Mouse (Mus musculus) bone marrow, adult 2 months (tissue): ENCODE results near the gene Sdccag8. TPM values are rescaled to one million over a fixed set of nuclear protein-coding genes. Genes with fewer than 3 reads are reported as not detected.

Source experiments
- H3K27ac ChIP-seq: fragments of 200-500 bp; 2 replicates; pipeline ENCODE4 v1.5.1; 2012; ENCODE audit warnings: low read depth, mild to moderate bottlenecking, control low read depth, inconsistent platforms, low read length; ENCODE audit not compliant: control insufficient read depth, poor library complexity, insufficient read depth
- H3K4me1 ChIP-seq: fragments of 200-500 bp; 2 replicates; pipeline ENCODE4 v1.6.1; 2011; ENCODE audit warnings: low read length; ENCODE audit not compliant: control insufficient read depth, insufficient read depth
- H3K4me3 ChIP-seq: fragments of 200-500 bp; replicated peaks from 2 replicates; pipeline ENCODE3; 2011; ENCODE audit warnings: mild to moderate bottlenecking, low read depth, low read length, control low read depth; ENCODE audit not compliant: control insufficient read depth
- CTCF ChIP-seq: fragments of 200-500 bp; IDR thresholded peaks from 2 replicates; pipeline ENCODE4 v1.5.1; 2011; ENCODE audit warnings: low read length, control low read depth; ENCODE audit not compliant: control insufficient read depth, insufficient read depth
- POLR2A ChIP-seq: fragments of 200-500 bp; IDR thresholded peaks from 2 replicates; pipeline ENCODE4 v1.6.1; 2011; ENCODE audit warnings: low read depth, mild to moderate bottlenecking, control low read depth, low read length, borderline replicate concordance; ENCODE audit not compliant: control insufficient read depth
- WGBS: fragments of 180-500 bp; shearing (Covaris S2); methylation state at CpG from one replicate; pipeline ENCODE4 v1.1.7; 2018; 5-methylcytosine and 5-hydroxymethylcytosine counted together
- polyA plus RNA-seq: library from polyadenylated mRNA; stranded (reverse); fragments of >200 nt; gene quantifications from 2 replicates; pipeline ENCODE4 v1.2.4, GENCODE M21; 2011; ENCODE audit warnings: low replicate concordance; ENCODE audit not compliant: missing spikeins, insufficient read depth, insufficient read length

The Sdccag8 gene
- polyA plus RNA-seq, 1 experiment: 9.2 TPM

DNA sequence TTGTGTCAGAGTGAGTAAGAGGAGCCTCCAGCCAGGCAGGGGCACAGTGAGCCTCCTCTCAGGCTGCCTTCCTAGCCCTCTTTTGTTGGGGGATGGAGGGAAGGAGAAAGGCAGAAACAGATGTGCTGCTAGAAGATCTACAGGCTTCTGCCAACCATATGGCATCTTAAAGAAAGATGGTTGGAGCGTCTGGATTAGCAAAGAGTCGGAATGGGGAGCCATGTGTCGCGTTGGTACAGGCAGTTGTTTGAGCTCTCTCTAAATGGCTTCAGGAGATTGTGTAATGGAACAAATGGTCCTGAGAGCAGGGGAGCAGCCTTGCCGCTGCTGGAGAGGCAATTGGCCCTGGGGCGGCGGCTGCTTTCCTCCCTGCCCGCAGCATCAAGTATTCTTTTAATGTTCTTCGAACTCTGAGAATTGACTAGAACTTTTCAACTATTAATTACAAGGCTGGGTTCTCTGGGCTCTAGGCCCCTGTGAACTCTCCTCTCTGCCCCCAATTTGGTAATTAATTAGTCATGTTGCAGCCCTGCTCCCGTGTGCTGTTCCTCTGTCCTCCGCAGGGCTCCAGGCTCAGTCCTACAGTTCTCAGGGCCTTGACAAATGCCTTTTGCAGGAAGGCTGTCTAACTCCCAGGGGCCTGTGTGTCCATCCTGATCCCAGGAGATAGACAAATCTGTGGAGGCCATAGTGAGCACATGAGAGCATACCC lies 180.4 kb downstream of the Sdccag8 start:
- TF ChIP-seq POLR2A: no peak
- no peak for TF ChIP-seq CTCF
- Histone ChIP-seq H3K4me3 (no peak overlapping the region), H3K27ac (peak overlapping the region; percentile 10; the same call in 1 of the 2 replicates), H3K4me1 (peaks cover 13% of the 10 kb centered on the region)
- 57% methylated on average over 11 of the region's 11 CpGs for WGBS

DNA sequence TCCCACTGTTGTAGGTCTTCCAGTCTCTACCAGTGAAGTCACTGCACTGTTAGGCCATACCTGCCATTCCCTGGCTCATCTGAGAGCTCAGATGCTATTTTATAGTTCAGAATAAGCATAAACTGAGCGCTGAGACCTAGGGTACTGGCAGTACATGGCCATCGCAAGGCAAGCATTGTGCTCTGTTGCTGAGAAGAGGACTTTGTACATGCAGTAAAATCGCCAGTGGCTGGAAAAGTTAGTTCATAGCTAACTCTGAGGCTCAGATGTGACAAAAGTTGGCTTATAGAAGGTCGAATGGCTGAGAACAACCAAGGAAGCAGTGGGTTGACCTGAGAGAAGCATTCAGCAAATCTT lies 180.9 kb downstream of the Sdccag8 start:
- WGBS: 78% methylated on average over 4 of the region's 4 CpGs
- TF ChIP-seq CTCF: no peak
- no peak for TF ChIP-seq POLR2A
- no peak overlapping the region for H3K27ac ChIP-seq
- no peak overlapping the region for H3K4me3 ChIP-seq
- peaks cover 13% of the 10 kb centered on the region for H3K4me1 ChIP-seq

DNA sequence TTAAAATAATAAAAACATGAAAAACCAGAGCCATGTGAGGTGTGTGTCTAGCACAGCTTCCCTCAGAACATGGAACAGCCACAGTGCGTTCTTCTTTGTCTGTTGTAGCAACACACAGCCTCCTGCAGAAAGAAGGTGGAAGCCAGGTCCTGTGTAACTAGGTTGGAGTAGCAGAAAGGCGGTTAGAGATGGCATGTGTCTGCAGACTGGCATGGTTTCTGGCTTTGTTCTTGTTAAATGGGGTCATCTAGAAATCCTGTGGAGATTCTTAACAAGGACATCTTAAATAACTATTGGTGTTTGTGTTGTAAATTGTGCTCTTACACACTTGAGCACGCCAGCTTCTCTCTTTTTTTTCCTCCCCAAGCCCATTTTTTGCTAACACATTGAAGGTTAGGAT lies 181.7 kb downstream of the Sdccag8 start:
- Histone ChIP-seq H3K4me1 (peaks cover 13% of the 10 kb centered on the region), H3K27ac (no peak overlapping the region), H3K4me3 (no peak overlapping the region)
- TF ChIP-seq CTCF (no peak), POLR2A (no peak)
- 49% methylated on average over 3 of the region's 3 CpGs for WGBS

DNA sequence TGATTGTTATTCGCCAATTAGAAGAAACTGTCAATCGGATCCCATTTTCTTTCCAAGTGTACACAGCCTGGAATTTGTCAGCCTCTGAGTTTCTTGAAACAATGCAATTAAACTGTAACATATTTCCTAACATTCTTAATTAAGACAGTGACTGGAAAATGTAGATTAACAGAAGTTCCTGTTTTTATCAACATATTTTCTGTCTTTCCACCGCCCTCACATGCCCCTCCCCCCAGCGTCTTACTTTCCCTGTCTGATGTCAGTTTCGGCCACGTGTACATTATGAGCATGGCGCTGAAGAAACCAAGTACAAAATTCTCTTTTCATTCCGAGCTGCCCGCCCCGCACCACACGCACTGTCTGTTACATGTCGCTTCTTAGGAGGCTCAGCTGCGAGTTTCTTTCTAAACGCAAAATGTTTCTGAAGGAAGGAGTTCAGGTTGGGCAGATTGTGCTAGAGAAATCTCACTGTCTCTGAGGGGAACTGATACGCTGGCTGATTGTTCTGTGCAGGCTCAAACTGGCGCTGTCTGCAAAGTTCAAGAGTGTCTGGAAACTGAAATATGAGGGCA lies 182.3 kb downstream of the Sdccag8 start:
- Histone ChIP-seq H3K27ac (peak overlapping the region; percentile 43), H3K4me3 (peak overlapping the region; percentile 4), H3K4me1 (peaks cover 13% of the 10 kb centered on the region)
- TF ChIP-seq POLR2A: no peak
- 11% methylated on average over 16 of the region's 16 CpGs for WGBS

DNA sequence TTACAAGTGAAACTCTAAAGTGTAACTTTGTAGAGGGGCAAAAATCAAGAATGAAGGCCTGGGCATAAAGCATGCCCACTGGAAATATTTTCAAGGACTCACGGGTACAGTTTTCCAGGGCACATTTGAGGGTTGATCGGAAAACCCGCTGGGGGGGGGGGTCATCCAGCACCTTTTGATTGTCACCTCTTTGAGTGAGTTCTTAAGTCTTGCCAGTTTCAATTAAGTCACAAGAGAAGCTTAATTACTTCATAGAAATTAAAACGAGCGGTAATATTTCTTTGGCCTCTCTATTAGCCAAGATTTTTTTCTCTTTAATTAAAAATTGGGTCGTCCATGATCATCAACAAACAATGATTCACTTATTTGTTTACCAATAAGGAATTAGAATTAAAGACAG lies 182.8 kb downstream of the Sdccag8 start:
- TF ChIP-seq POLR2A: no peak
- whole genome bisulfite sequencing: 81% methylated on average over 6 of the region's 6 CpGs
- peaks cover 13% of the 10 kb centered on the region for H3K4me1 ChIP-seq
- H3K4me3 ChIP-seq: no peak overlapping the region
- H3K27ac ChIP-seq: peak overlapping the region; percentile 43

GRCm38 (mm10) chr1:176997711-176998689 lies 183.5 kb downstream of the Sdccag8 start:
- no peak overlapping the region for H3K27ac ChIP-seq
- H3K4me1 ChIP-seq: peaks cover 13% of the 10 kb centered on the region
- H3K4me3 ChIP-seq: no peak overlapping the region
- TF ChIP-seq POLR2A (no peak), CTCF (no peak)
- WGBS: 90% methylated on average over 33 of the region's 33 CpGs

GRCm38 (mm10) chr1:176999011-176999410 lies 184.6 kb downstream of the Sdccag8 start:
- peak; percentile 40; the same call in 1 of the 2 replicates for TF ChIP-seq CTCF
- TF ChIP-seq POLR2A: no peak
- 70% methylated on average over 6 of the region's 6 CpGs for WGBS
- Histone ChIP-seq H3K4me1 (peaks cover 5% of the 10 kb centered on the region), H3K27ac (no peak overlapping the region), H3K4me3 (no peak overlapping the region)

GRCm38 (mm10) chr1:177002951-177003350 lies 188.5 kb downstream of the Sdccag8 start:
- peaks cover 2% of the 10 kb centered on the region; the same call in 1 of the 2 replicates for H3K4me1 ChIP-seq

More at GRCm38 (mm10) chr1:177002951-177003350, 188.5 kb downstream of the Sdccag8 start:
- no peak overlapping the region for H3K27ac ChIP-seq
- H3K4me3 ChIP-seq: no peak overlapping the region
- no peak for TF ChIP-seq CTCF
- no peak for TF ChIP-seq POLR2A
- 83% methylated on average over 6 of the region's 6 CpGs for WGBS
